Mouse (Mus musculus): ENCODE measurements around the gene Cdc6.

DNA sequence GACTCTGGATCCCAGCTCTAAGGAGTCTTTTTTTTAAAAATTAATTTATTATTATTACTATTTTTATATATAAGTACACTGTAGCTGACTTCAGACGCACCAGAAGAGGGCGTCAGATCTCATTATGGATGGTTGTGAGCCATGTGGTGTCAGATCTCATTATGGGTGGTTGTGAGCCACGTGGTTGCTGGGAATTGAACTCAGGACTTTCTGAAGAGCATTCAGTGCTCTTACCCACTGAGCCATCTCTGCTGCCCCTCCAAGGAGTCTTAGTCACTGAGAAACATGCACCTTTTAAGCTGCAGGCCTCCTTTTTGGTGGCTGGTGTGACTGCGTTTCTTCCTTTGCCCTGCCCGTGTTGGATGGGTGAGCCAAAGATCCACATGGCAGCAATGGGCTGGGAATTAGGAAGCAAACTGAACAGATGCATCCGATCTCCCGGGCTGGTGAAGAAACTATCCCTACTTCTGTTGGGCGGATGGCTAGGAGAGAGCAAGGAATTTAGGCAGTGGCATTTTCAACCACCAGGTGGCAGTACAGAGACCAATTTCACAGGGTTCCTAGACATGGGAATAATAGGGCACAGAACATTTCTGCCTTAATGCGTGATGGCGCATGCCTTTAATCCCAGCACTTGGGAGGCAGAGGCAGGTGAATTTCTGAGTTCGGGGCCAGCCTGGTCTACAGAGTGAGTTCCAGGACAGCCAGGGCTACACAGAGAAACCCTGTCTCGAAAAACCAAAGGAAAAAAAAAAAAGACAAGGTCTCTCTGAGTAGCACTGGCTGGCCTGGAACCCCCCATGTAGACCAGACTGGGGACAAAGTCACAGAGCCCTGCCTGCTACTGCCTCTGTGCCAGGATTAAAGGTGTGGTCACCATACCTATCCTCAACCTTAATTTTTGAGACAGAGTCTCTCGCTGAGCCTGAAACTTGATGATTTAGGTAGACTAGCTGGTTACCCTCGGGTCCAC lies 48.6 kb upstream of the Cdc6 start:
- TF ChIP-seq CTCF (IDR thresholded peaks at IDR 0.05; ENCODE audit: low read depth), result peak; percentile 91
- no peak for TF ChIP-seq EP300 (IDR thresholded peaks at IDR 0.05; ENCODE audit: low read depth)
